Mouse (Mus musculus): ENCODE results near the gene Myo1b.

DNA sequence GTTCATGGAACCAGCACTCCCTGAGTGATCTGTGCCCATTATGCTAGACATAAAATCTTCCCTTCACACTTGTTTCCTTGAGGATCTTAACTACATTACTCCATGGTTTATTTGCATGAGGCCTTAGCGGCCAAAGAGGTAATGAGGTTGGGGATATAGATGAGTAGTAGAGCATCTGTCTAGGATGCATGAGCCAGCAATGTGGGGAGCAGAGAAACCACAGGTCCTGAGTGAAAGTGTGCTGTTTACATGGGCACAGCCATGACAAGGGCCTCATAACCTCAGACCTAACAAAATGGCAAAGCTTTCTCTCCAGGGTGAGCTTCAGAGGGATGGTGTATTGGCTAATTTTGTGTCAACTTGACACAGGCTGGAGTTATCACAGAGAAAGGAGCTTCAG is 186.5 kb downstream of the Myo1b start:
- TF ChIP-seq USF1 (IDR thresholded peaks at IDR 0.05; ENCODE audit: low read depth, low read length) (no peak), EP300 (IDR thresholded peaks at IDR 0.05; ENCODE audit: low read length) (no peak), POLR2A (IDR thresholded peaks at IDR 0.05; ENCODE audit: low read depth, low read length) (no peak), CTCF (conservative IDR thresholded peaks at IDR 0.05 in 1 of 2, IDR thresholded peaks at IDR 0.05 in 1 of 2; ENCODE audit: low read depth in 2 of 2, low read length in 2 of 2) (no peak), MYC (IDR thresholded peaks at IDR 0.05; ENCODE audit: low read depth, low read length) (no peak), ZKSCAN1 (IDR thresholded peaks at IDR 0.05; ENCODE audit: borderline replicate concordance, low read depth, low read length) (no peak), MXI1 (IDR thresholded peaks at IDR 0.05; ENCODE audit: low read depth, low read length) (no peak), MAX (IDR thresholded peaks at IDR 0.05; ENCODE audit: low read length) (no peak), NELFE (IDR thresholded peaks at IDR 0.05; ENCODE audit: low read depth, low read length) (no peak), PAX5 (IDR thresholded peaks at IDR 0.05; ENCODE audit: low read length) (no peak)

Data from CH12.LX (cell line).